Mouse (Mus musculus): Measurements from ENCODE around the gene Prr7.

Prr7 gene

DNA sequence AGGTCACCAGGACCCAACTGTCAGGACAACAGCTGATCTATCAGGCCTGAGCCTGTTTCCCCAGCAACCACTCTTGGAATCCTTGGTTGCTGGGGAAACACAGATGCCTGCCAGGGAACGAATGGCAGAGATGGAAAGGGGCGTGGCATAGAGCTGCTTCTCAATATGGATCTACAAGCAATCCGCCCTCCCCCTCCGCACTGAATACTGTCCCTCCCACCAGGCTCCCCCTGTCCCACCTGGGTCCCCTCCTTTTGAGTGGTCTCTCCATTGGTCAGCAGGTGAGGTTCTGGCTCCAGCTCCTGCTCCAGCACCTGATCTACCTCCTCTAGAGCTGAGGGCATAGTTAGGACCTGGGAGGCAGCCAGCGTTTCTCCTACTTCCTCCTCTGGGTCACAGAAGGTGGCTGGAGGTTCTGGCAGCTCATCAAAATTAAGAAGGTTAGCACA is 10.6 kb downstream of the Prr7 start:
- CTCF ChIA-PET, result no interaction called here

- CTCF ChIA-PET, result no interaction called here
Measured at GRCm38 (mm10) chr13:55475750-55476149, 11.7 kb downstream of the Prr7 start.

GRCm38 (mm10) chr13:55476256-55476655 is 12.2 kb downstream of the Prr7 start:
- CTCF ChIA-PET, result no interaction called here

DNA sequence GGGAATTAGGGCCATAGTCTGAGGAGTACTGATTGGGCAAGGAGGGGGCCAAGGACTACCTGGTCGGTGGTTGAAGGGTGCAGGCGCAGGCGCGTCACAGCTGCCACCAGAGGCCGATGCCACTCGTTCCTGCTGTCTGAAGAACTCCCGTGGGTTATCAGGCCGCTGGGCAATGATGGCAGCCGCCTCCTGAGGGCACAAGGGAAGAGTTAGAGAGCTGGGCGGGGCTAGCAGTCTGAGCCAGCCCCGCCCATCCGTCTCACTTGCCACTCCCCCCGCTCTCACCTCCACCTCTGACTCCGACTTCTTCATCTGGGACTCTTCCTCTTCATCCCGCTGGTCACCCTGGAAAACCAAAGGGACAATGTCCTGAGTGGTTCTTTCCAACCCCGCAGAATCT is 13.4 kb downstream of the Prr7 start:
- CTCF ChIA-PET, result no interaction called here

DNA sequence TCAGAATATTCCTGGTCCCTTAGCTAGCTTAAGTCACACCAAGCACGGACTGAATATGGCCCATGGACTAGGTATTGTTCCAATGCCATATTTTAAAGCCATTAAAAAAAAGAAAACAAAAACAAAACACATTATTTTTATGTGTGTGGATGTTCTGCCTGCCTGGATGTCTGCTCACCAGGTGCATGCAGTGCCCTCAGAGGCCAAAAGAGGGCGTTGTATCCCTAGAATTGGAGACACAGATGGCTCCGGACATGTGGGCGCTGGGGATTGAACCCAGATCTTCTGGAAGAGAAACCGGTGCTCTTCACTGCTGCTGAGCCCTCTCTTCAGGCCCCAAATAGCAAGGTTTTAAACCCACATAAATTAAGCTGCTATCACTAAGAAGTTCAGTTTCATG is 14.0 kb downstream of the Prr7 start:
- CTCF ChIA-PET, result no interaction called here

GRCm38 (mm10) chr13:55479008-55479407 is 14.9 kb downstream of the Prr7 start:
- CTCF ChIA-PET, result interaction anchor here (0.7 kb wide), 1 partner anchor 15 kb away, joined by 10 read pairs; the partner anchor contains the start of gene Prr7

GRCm38 (mm10) chr13:55479929-55480328 is 15.9 kb downstream of the Prr7 start:
- CTCF ChIA-PET, result no interaction called here

DNA sequence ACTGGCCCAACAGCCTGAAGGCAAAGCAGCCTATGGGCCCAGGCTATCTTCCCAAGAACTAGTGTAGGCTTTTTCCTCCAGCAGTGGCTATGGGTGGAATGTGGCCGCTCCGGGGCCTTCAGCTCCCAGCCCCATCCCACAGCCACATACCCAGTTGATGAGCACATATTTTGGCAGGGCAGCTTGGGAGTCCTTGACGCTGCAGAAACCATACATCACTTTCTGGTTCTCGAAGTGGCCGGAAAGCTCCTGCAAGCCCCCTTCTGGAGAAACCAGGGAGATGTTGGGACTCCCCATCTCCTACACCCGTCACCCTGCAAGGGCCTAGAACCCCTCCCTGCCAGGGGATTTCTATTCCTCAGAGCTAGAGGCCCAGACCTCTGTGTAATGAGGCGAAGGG is 18.5 kb downstream of the Prr7 start:
- CTCF ChIA-PET, result interaction anchor here (0.6 kb wide), 1 partner anchor 36 kb away, joined by 3 read pairs; no protein-coding TSS in a partner anchor

GRCm38 (mm10) chr13:55483071-55483470 is 19.0 kb downstream of the Prr7 start:
- CTCF ChIA-PET, result no interaction called here

- CTCF ChIA-PET, result no interaction called here
Measured at GRCm38 (mm10) chr13:55483593-55483992, 19.5 kb downstream of the Prr7 start.

- CTCF ChIA-PET, result no interaction called here
Measured at GRCm38 (mm10) chr13:55484520-55485088, 20.5 kb downstream of the Prr7 start.

GRCm38 (mm10) chr13:55486029-55486794 is 22.1 kb downstream of the Prr7 start:
- CTCF ChIA-PET, result no interaction called here

DNA sequence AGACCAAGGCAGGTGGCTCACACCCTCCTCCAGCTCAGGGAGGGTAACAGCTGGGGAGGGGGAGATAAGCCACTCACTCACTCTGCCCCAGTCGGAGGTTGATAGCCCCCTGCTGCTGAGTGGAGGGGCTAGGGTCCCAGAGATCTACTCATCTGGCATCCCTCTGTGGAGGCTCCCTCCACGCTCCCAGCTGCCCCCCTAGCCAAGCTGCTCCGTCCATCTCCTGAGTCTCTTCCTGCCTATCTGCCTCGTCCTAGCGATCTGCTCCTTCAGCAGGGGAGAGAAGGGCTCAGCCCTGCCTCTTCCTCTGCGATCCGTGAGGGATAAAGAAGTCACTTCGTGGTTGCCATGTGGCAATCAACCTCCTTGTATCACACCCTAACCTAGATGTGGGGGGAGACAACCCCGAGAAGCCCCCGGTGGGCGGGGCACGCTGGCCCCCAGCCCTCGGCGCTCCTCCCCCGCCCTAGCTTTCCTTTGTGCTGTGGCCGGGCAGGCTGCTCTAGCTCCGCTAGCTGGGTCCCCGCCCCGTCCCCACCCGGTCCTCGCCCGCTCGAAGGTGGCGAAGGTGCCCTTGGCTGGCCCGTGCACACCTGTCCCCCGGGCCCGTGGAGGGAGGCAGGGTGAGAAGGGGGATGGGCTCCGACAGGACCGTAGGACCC is 23.0 kb downstream of the Prr7 start:
- CTCF ChIA-PET, result interaction anchor here (0.5 kb wide), 1 partner anchor 30 kb away, joined by 3 read pairs; no protein-coding TSS in a partner anchor

DNA sequence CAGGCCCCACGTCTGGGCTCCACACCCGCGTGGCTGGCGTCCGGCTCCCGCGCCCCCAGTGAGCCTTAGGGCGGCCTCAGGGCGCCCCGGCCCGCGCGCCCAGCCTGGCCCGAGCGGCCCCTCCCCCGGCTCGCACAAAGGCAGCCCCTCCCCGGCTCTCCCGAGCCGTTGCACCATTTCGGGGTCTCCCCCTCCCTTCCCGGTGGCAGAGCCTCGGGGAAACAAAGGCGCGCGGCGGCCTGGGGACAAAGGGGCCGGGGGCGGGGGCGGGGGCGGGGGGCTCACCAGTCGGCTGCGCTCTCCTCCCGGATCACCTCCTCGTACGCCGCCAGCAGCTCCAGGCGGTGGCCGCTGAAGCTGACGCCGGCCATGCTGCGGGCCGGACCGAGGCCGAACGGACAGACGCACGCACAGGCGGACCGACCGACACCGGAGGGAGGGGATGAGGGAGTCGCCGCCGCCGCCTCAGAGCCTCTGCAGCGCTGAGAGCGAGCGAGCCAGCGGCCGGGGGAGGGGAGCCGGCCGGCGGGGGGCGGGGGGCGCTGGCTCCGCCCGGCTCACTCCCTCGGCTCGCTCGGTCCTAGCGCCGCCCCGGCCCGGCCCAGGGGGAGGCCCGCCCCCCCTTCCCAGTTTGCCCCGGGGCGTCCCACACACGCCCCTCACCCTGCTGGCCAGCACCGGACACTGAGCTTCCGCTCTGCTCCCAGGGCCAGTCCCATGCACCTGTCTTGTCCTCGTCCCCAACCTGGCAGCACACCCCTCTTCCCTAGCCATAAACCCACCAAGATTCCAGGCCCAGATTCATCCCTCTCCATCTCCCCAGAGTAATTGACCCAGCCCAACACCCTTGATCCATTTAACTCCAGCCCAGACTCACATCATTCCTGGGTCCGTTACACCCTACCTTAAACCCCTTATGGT is 23.8 kb downstream of the Prr7 start, which contains the start of gene Dbn1:
Gene Dbn1 (minus strand): TSS at position 534 of the 921 bp plus-strand sequence.
- CTCF ChIA-PET, result interaction anchor here (0.5 kb wide), 1 partner anchor 29 kb away, joined by 3 read pairs; no protein-coding TSS in a partner anchor

- CTCF ChIA-PET, result no interaction called here
Measured at GRCm38 (mm10) chr13:55494257-55494656, 30.2 kb downstream of the Prr7 start.

DNA sequence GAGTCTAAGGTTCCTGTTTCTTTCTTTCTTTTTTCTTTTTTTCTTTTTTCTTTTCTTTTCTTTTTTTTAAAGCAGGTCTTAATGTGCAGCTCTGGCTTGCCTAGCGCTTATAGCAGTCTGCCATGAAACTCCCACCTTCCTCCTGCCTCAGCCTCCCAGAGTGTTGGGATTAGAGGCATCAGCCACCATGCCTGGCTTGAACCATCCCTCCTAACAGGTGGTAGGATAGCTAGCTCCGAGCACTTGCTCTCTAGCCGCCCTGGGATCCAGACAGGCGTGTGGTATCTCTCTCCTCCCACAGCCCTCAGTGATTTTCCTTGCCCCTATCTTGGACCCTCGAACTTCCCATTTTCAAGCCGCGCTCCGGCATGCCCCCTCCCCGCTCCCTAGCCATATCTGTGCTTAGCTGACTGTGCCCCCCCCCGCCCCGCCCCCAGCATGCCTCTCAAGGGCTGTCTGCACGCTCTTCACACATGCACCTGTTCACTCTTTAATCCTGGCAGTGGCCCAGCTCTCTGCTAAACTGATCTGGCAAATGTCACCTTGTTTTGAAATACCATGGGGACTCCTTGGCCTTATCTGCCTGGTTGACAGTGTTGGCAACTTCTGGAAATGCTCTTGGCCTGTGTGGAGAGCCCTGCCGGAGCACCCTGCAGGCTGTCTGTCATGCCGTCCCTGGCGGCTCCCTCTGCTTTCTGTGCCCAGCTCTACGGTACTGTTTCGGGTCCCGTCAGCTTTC is 31.0 kb downstream of the Prr7 start:
- CTCF ChIA-PET, result no interaction called here

DNA sequence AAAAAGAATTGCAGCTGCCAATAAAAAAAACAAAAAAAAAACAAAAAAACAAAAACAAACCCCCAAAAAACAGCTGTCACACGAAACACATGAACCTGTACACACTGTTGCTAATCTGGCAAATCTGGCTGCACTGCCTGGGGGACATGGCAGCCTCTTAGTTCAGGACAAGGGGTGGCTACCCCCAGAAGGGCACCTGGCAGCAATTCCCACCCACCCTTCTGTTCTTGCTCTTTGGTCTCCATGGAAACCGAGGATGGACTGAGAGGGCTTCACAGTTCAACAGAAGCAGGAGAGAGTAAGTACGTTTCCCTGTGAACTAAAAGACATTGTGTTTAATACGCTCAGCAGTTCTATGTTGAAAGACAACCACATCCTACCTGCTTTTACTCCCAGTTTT is 31.6 kb downstream of the Prr7 start:
- CTCF ChIA-PET, result no interaction called here

DNA sequence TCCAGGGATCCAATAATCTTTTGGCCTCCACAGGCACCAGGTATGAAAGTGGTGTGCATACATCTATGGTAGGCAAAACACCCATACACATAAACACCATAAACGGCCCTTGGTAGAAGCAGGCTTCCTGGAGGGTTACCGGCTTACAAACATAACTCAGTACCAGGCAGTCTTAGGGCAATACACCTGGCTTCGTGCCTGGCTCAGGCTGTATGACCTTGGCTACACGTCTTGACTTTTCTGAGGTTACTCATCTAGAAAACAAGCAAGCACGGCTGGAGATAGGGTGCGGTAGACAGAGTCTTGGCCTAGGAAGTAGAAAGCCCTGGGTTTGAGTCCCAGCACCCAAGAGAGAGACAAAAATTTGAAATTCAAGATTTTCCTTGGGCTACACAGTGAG is 32.6 kb downstream of the Prr7 start:
- CTCF ChIA-PET, result no interaction called here

GRCm38 (mm10) chr13:55498906-55499305 is 34.8 kb downstream of the Prr7 start:
- CTCF ChIA-PET, result interaction anchor here (0.7 kb wide), 2 partner anchors 25 to 68 kb away, joined by 3 to 4 read pairs; no protein-coding TSS in a partner anchor

- CTCF ChIA-PET, result no interaction called here
Measured at GRCm38 (mm10) chr13:55500575-55500974, 36.5 kb downstream of the Prr7 start.

- CTCF ChIA-PET, result no interaction called here
Measured at GRCm38 (mm10) chr13:55502405-55502804, 38.3 kb downstream of the Prr7 start.
